Mouse (Mus musculus) spleen, adult 2 months (tissue): ENCODE measurements around the gene 1500009C09Rik. TPM values are rescaled to one million over a fixed set of nuclear protein-coding genes. Genes with fewer than 3 reads are reported as not detected.

Source experiments
- DNase-seq, 2 experiments: peaks; one replicate each; pipeline versions ENCODE4 v3.0.0 to v3.0.0-alpha.2; 2012 to 2021; ENCODE audit warnings: low spot score in 2 of 2, low read depth in 1 of 2
- H3K27ac ChIP-seq: fragments of 200-500 bp; 2 replicates; pipeline ENCODE4 v1.5.1; 2012; ENCODE audit warnings: low read length, inconsistent platforms; ENCODE audit not compliant: insufficient read depth
- H3K27me3 ChIP-seq: fragments of 200-500 bp; 2 replicates; pipeline ENCODE4 v1.6.1; 2012; ENCODE audit warnings: mild to moderate bottlenecking, moderate library complexity, low read length, inconsistent platforms; ENCODE audit not compliant: control insufficient read depth, insufficient read depth
- H3K36me3 ChIP-seq: fragments of 200-500 bp; 2 replicates; pipeline ENCODE4 v1.6.1; 2012; ENCODE audit warnings: mild to moderate bottlenecking, low read length, inconsistent platforms; ENCODE audit not compliant: control insufficient read depth, insufficient read depth
- H3K4me1 ChIP-seq: fragments of 200-500 bp; 2 replicates; pipeline ENCODE4 v1.6.1; 2011; ENCODE audit warnings: inconsistent platforms; ENCODE audit not compliant: control insufficient read depth, insufficient read depth, insufficient read length
- H3K4me3 ChIP-seq: fragments of 200-500 bp; 2 replicates; pipeline ENCODE4 v1.5.1; 2011; ENCODE audit warnings: mild to moderate bottlenecking, inconsistent platforms; ENCODE audit not compliant: insufficient read depth, insufficient read length; ENCODE audit errors: extremely low read depth
- CTCF ChIP-seq: fragments of 200-500 bp; IDR thresholded peaks from 2 replicates; pipeline ENCODE4 v1.5.1; 2011; ENCODE audit warnings: mild to moderate bottlenecking, inconsistent platforms; ENCODE audit not compliant: insufficient read depth, insufficient read length, insufficient replicate concordance; ENCODE audit errors: extremely low read depth
- POLR2A ChIP-seq: fragments of 200-500 bp; IDR thresholded peaks from 2 replicates; pipeline ENCODE4 v1.6.1; 2011; ENCODE audit warnings: low read depth, low read length, inconsistent platforms
- WGBS: fragments of 180-500 bp; shearing (Covaris S2); methylation state at CpG from one replicate; pipeline ENCODE4 v1.1.7; 2018; 5-methylcytosine and 5-hydroxymethylcytosine counted together
- polyA plus RNA-seq: library from polyadenylated mRNA; depleted of rRNA; stranded (reverse); fragments of >200 nt; gene quantifications from 2 replicates; pipeline ENCODE4 v1.2.3, GENCODE M21; 2012

Gene 1500009C09Rik
- polyA plus RNA-seq, 1 experiment: 0.08 TPM

DNA sequence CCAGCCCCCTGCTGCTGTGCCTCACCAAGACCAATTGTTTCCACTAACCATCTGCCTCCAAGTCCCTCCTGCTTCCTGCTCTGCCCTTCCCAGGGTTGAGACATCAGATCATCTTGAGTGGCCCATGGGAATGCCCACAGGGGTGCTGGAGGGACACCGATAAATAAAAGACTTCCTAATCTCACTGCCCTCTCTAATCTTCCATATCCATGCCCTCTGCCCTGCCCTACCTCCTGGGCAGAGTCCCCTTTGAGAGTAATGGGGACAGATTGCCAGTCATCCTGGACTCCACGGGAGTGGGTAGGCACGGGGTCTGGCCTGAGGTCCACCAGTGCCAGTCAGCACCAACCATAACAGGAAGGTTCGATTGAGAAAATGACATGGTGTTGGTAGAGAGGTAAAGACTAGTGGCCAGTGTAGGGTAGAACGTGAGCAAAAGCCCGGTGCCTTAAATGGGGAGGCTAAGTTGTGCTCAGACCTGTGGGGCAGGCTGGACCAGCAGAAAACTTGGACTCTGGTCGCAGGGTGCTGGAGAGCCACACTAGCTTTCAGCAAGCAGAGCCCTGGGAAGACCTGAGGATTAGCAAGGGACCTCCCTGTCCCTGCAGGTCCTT is 27.5 kb upstream of the 1500009C09Rik start:
- H3K27me3 ChIP-seq: no peaks in the 10 kb centered on the region
- peak overlapping the region; percentile 67; the same call in 1 of the 2 replicates for H3K4me3 ChIP-seq
- H3K4me1 ChIP-seq: peaks cover 41% of the 10 kb centered on the region; the same call in 1 of the 2 replicates
- 30% methylated on average over 7 of the region's 7 CpGs for WGBS
- peak overlapping the region; percentile 84 for H3K27ac ChIP-seq
- TF ChIP-seq POLR2A: no peak
- TF ChIP-seq CTCF: no peak
- peaks cover 5% of the 10 kb centered on the region; the same call in 1 of the 2 replicates for H3K36me3 ChIP-seq
- no peak for DNase-seq

DNA sequence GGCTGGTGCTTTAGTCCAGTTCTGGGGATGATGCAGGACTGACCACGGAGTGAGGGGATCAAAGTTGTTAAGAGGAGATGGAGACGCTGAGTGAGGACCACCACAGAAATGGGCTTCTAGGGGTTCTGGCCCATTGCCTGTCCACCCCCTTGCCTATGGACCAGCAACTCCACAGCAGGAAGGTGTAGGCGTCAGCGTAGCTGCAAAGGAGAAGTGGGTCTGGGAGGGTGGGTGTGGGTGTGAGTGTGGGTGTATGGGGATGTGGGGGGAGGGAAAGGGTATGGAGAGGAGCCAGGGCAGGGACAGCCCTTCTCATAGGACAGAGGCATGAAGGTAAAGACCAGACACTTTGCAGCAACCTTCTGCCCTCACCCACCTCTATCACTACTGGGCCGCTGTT is 26.4 kb upstream of the 1500009C09Rik start:
- WGBS: 46% methylated on average over 5 of the region's 5 CpGs
- peak overlapping the region; percentile 84 for H3K27ac ChIP-seq
- H3K4me3 ChIP-seq: no peak overlapping the region
- TF ChIP-seq CTCF (no peak), POLR2A (no peak)
- peaks cover 42% of the 10 kb centered on the region; the same call in 1 of the 2 replicates for H3K4me1 ChIP-seq
- DNase-seq: no peak
- peaks cover 5% of the 10 kb centered on the region; the same call in 1 of the 2 replicates for H3K36me3 ChIP-seq
- H3K27me3 ChIP-seq: no peaks in the 10 kb centered on the region

DNA sequence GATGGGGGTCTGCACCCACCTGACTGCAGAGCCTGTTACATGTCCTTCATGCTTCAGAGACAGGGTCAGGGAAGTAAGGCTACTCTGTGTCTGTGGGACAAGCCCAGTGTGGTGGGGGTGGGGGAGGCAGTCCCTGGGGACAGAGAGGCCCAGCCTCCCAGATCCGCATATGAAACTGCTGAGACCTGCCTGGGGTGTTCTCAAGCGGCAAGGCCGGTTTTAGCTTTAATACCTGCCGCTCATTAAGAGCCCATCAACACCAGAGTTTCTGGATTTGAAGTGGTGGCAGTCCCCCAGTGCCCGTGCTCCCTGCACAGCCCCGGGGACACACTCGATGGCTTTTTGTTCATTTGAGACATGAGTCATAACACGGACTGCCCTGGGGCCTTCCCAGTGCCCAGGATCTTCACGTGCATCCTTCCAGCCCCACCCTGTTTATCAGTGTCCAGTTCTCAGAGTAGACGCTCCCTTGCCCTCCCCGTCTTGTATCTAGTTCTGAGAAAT is 22.6 kb upstream of the 1500009C09Rik start:
- Histone ChIP-seq H3K4me3 (no peak overlapping the region), H3K36me3 (no peaks in the 10 kb centered on the region), H3K27me3 (no peaks in the 10 kb centered on the region), H3K27ac (peak overlapping the region; percentile 74), H3K4me1 (peaks cover 60% of the 10 kb centered on the region)
- 47% methylated on average over 11 of the region's 11 CpGs for WGBS
- DNase-seq: peak in 1 of 2 experiments; percentile 83
- TF ChIP-seq POLR2A (no peak), CTCF (no peak)

DNA sequence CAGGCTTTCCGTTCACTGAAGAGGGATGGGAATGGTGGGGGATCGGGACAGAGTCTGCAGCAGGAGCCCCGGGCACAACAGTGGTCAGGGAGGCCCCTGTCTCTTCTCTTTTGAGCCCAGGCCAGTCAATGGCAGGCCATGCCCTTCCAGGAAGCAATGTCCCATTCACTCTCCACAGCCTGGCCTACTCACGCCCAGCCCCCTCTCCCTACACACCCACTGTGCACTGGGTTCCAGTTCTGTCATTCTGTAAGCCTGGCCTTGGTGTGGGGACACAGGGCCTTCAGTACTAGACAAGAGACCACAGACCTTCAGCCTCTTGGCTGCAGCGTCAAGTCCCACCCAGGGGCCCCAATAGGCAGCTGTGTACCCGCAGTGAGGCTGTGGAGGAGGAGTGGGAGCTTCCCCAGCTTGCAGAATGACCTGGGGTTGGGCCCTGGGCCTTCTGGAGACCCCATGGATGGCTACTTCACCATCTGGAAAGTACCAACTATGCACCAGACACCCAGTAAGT is 22.0 kb upstream of the 1500009C09Rik start:
- Histone ChIP-seq H3K4me3 (no peak overlapping the region), H3K4me1 (peaks cover 54% of the 10 kb centered on the region), H3K36me3 (no peaks in the 10 kb centered on the region), H3K27ac (peak overlapping the region; percentile 71), H3K27me3 (no peaks in the 10 kb centered on the region)
- no peak for DNase-seq
- 77% methylated on average over 6 of the region's 6 CpGs for WGBS
- TF ChIP-seq POLR2A: no peak
- TF ChIP-seq CTCF: no peak

DNA sequence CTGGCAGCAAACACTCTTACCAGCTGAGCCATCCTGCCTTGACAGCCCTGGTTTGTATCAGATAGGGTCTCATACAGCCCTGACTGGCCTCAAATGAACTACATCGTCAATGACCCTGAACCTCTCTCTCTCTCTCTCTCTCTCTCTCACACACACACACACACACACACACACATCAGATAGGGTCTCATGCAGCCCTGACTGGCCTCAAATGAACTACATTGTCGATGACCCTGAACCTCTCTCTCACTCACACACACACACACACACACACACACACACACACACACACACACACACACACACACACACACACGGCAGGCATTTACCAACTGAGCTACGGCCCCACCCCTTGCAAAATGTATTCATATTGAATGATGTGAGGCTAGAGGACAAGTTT is 21.1 kb upstream of the 1500009C09Rik start:
- H3K36me3 ChIP-seq: no peaks in the 10 kb centered on the region
- WGBS: 64% methylated on average over 4 of the region's 4 CpGs
- peaks cover 53% of the 10 kb centered on the region for H3K4me1 ChIP-seq
- H3K4me3 ChIP-seq: no peak overlapping the region
- DNase-seq: no peak
- H3K27ac ChIP-seq: peak overlapping the region; percentile 76; the same call in 1 of the 2 replicates
- H3K27me3 ChIP-seq: no peaks in the 10 kb centered on the region
- TF ChIP-seq CTCF: no peak
- no peak for TF ChIP-seq POLR2A

DNA sequence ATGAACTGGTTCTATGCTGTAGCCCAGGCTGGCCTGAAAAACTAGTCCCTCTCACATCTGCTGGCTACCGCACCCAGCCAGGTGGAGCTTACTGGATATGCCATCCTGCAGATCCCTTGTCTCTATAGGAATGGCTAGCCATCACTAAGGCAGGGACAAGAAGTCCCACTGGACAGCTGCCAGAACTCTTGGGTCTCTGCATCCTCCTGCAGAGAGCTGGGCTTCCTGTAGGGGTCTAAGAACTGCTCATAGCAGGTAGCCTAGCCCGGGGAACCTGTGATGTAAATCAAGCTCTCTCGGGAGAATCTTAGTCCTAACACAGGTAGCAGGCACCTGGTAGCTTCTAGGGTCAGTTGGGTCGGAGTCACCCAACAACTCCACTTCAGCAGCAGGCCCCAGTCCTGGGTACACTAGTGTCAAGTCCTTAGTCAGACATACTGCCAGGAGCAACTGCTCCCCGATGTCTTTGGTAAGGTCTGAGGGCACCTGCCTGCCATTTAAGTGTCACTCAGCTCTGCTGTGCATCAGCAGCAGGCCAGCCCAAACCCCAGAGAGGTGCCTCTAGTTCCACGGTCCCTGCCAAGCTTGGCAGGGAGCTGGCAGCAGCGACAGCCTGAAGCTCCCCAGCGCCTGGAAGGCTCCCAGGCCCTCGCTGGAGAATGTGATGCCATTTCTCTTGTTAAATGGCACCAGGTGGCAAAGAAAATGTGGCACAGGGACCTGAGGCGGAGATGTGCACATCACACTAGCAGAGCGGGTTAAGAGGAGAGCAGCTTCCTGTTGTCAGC is 20.4 kb upstream of the 1500009C09Rik start:
- DNase-seq: no peak
- Histone ChIP-seq H3K27me3 (no peaks in the 10 kb centered on the region), H3K4me1 (peaks cover 46% of the 10 kb centered on the region), H3K27ac (peak overlapping the region; percentile 76), H3K4me3 (no peak overlapping the region), H3K36me3 (no peaks in the 10 kb centered on the region)
- 62% methylated on average over 11 of the region's 11 CpGs for WGBS
- no peak for TF ChIP-seq CTCF
- TF ChIP-seq POLR2A: no peak
